11 mouse cellular contexts compared by ENCODE assay signal in genomic region chr10:95879983-95880934, GRCm38 (mm10). TPM values are rescaled to one million over a fixed set of nuclear protein-coding genes. Genes with fewer than 3 reads are reported as not detected.
DNase-seq lines count a peak whose midpoint lies in the region; ATAC-seq and TF ChIP-seq lines count a peak whose summit lies in the region.
"Had no signal": no experiment of that assay in that cellular context is flagged by ENCODE, and none has a peak within 500 bp of the region (broad histone marks: within the 10 kb centered on the region; RNA-seq: fewer than 3 reads in every experiment).

No protein-coding gene starts in this region.

- TF ChIP-seq CTCF in spleen, adult 2 months (IDR thresholded peaks at IDR 0.05; ENCODE audit: extremely low read depth, insufficient read depth, insufficient read length, insufficient replicate concordance): no peak
- TF ChIP-seq CTCF in MEL (IDR thresholded peaks at IDR 0.05 in 2 of 3, conservative IDR thresholded peaks at IDR 0.05 in 1 of 3; ENCODE audit: control insufficient read depth in 1 of 3, insufficient read depth in 1 of 3, low read depth in 2 of 3, low read length in 3 of 3, poor library complexity in 1 of 3, severe bottlenecking in 1 of 3): no peak
- TF ChIP-seq CTCF in small intestine, adult 2 months (IDR thresholded peaks at IDR 0.05; ENCODE audit: extremely low read depth, insufficient read length, insufficient replicate concordance, low read depth, low read length): no peak

- peak; percentile 90 for ATAC-seq in intestine, embryonic 16.5 days

- H3K9me3 ChIP-seq in MEL (replicated peaks; ENCODE audit: insufficient read depth, low read length): no peaks in the 10 kb centered on the region
- H3K9me3 ChIP-seq in intestine, embryonic 16.5 days (ENCODE audit: control insufficient read depth, low read length): no peaks in the 10 kb centered on the region
- H3K9me3 ChIP-seq: embryonic facial prominence, embryonic 15.5 days; limb, embryonic 13.5 days had no signal

- TF ChIP-seq RAD21 in MEL (IDR thresholded peaks at IDR 0.05; ENCODE audit: low read depth, low read length): no peak

- H3K36me3 ChIP-seq in spleen, adult 2 months (ENCODE audit: control insufficient read depth, insufficient read depth, low read length): no peaks in the 10 kb centered on the region
- H3K36me3 ChIP-seq in MEL (ENCODE audit: control insufficient read depth in 1 of 2, insufficient read depth in 2 of 2, low read length in 2 of 2): no peaks in the 10 kb centered on the region; a peak in 1 of 4 replicates
- H3K36me3 ChIP-seq in intestine, embryonic 16.5 days (ENCODE audit: control insufficient read depth, insufficient read depth, low read length): no peaks in the 10 kb centered on the region
- no peaks in the 10 kb centered on the region for H3K36me3 ChIP-seq in small intestine, adult 2 months (ENCODE audit: control insufficient read depth, insufficient read depth, low read length)
- H3K36me3 ChIP-seq: embryonic facial prominence, embryonic 15.5 days; limb, embryonic 13.5 days had no signal

- H3K27me3 ChIP-seq in spleen, adult 2 months (ENCODE audit: control insufficient read depth, insufficient read depth, low read length): no peaks in the 10 kb centered on the region
- peaks cover 0 to 4% of the 10 kb centered on the region in 2 experiments; a peak in 2 of 4 replicates for H3K27me3 ChIP-seq in MEL (ENCODE audit: control insufficient read depth in 1 of 2, insufficient read depth in 2 of 2, low read length in 2 of 2)
- H3K27me3 ChIP-seq in intestine, embryonic 16.5 days (replicated peaks; ENCODE audit: control insufficient read depth, insufficient read depth, low read length): no peaks in the 10 kb centered on the region
- H3K27me3 ChIP-seq in small intestine, adult 2 months (ENCODE audit: control insufficient read depth, insufficient read depth, low read length): no peaks in the 10 kb centered on the region
- H3K27me3 ChIP-seq: embryonic facial prominence, embryonic 15.5 days; limb, embryonic 13.5 days had no signal

- 45% methylated on average over 17 of the region's 17 CpGs for WGBS in spleen, adult 2 months
- 78% methylated on average over 17 of the region's 17 CpGs for WGBS in intestine, embryonic 16.5 days
- 36% methylated on average over 17 of the region's 17 CpGs for WGBS in small intestine, adult 2 months

- H3K4me2 ChIP-seq in intestine, embryonic 16.5 days (ENCODE audit: low read depth, low read length): no peak overlapping the region
- H3K4me2 ChIP-seq: embryonic facial prominence, embryonic 15.5 days; limb, embryonic 13.5 days had no signal

- peak overlapping the region; percentile 43; the same call in 1 of the 2 replicates for H3K27ac ChIP-seq in spleen, adult 2 months (ENCODE audit: insufficient read depth, low read length)
- H3K27ac ChIP-seq in MEL (ENCODE audit: control insufficient read depth, low read depth, low read length): no peak overlapping the region
- no peak overlapping the region; the same call in 1 of the 2 replicates for H3K27ac ChIP-seq in intestine, embryonic 16.5 days (ENCODE audit: low read length)
- H3K27ac ChIP-seq in small intestine, adult 2 months (ENCODE audit: insufficient read depth, low read depth, low read length): peak overlapping the region; percentile 96
- H3K27ac ChIP-seq: embryonic facial prominence, embryonic 15.5 days; limb, embryonic 13.5 days had no signal

- H3K79me2 ChIP-seq in MEL (ENCODE audit: control insufficient read depth, insufficient read depth, low read length, poor library complexity): no peaks in the 10 kb centered on the region

- TF ChIP-seq POLR2A in spleen, adult 2 months (IDR thresholded peaks at IDR 0.05; ENCODE audit: low read depth, low read length): no peak; the same call in 1 of the 2 replicates
- TF ChIP-seq POLR2A in MEL (IDR thresholded peaks at IDR 0.05; ENCODE audit: control insufficient read depth in 1 of 2, insufficient read depth in 1 of 2, low read depth in 1 of 2, low read length in 2 of 2, poor library complexity in 1 of 2): no peak
- TF ChIP-seq POLR2A in small intestine, adult 2 months (IDR thresholded peaks at IDR 0.05; ENCODE audit: low read depth, low read length): no peak

- intact Hi-C loops in left cerebral cortex, postnatal 14 days (cut with DNase I): no loop called here

- peak overlapping the region; percentile 56 for H3K4me3 ChIP-seq in spleen, adult 2 months (ENCODE audit: extremely low read depth, insufficient read depth, insufficient read length)
- peak overlapping the region; percentile 18 to 58; a peak in 3 of 4 replicates for H3K4me3 ChIP-seq in MEL (ENCODE audit: control insufficient read depth in 1 of 2, insufficient read depth in 1 of 2, low read depth in 2 of 2, low read length in 2 of 2)
- peak overlapping the region; percentile 1; the same call in 1 of the 2 replicates for H3K4me3 ChIP-seq in intestine, embryonic 16.5 days (ENCODE audit: low read length)
- peak overlapping the region; percentile 73 for H3K4me3 ChIP-seq in small intestine, adult 2 months (ENCODE audit: low read depth, low read length)
- H3K4me3 ChIP-seq: embryonic facial prominence, embryonic 15.5 days; limb, embryonic 13.5 days had no signal

- no peak overlapping the region for H3K9ac ChIP-seq in MEL (ENCODE audit: control insufficient read depth, low read depth, low read length, poor library complexity, severe bottlenecking)
- no peak overlapping the region for H3K9ac ChIP-seq in intestine, embryonic 16.5 days (ENCODE audit: low read depth, low read length)
- H3K9ac ChIP-seq: embryonic facial prominence, embryonic 15.5 days; limb, embryonic 13.5 days had no signal

- peak in 1 of 2 experiments; percentile 41 for DNase-seq in spleen, adult 2 months (ENCODE audit: low read depth in 1 of 2, low spot score in 2 of 2)
- no peak for DNase-seq in spleen, postnatal 4 days (ENCODE audit: low spot score in 2 of 2)
- peak; percentile 67 for DNase-seq in MEL (ENCODE audit: low read depth, low spot score)
- no peak for DNase-seq in frontal cortex, postnatal 36 days (ENCODE audit: low spot score in 2 of 2)
- DNase-seq in left cerebral cortex, postnatal 14 days (ENCODE audit: low spot score in 2 of 2): no peak
- DNase-seq: midbrain, embryonic 14.5 days had no signal

- no peaks in the 10 kb centered on the region for H3K4me1 ChIP-seq in spleen, adult 2 months (ENCODE audit: control insufficient read depth, insufficient read depth, insufficient read length)
- H3K4me1 ChIP-seq in MEL (ENCODE audit: control insufficient read depth in 1 of 2, insufficient read depth in 2 of 2, low read length in 2 of 2): peaks cover 0 to 2% of the 10 kb centered on the region in 2 experiments; a peak in 1 of 4 replicates
- no peaks in the 10 kb centered on the region for H3K4me1 ChIP-seq in intestine, embryonic 16.5 days (ENCODE audit: control insufficient read depth, insufficient read depth, low read length)
- peaks cover 3% of the 10 kb centered on the region; the same call in 1 of the 2 replicates for H3K4me1 ChIP-seq in small intestine, adult 2 months (ENCODE audit: control insufficient read depth, insufficient read depth, insufficient read length, low read length)
- H3K4me1 ChIP-seq: embryonic facial prominence, embryonic 15.5 days had no signal

- no peak for TF ChIP-seq EP300 in MEL (IDR thresholded peaks at IDR 0.05; ENCODE audit: low read depth in 1 of 2, low read length in 2 of 2)

TF ChIP-seq in MEL, 35 proteins besides CTCF, POLR2A, EP300 and RAD21:
- TF ChIP-seq MAZ (IDR thresholded peaks at IDR 0.05; ENCODE audit: low read depth, low read length) (no peak), MAX (IDR thresholded peaks at IDR 0.05; ENCODE audit: low read length) (no peak), POLR2AphosphoS2 (IDR thresholded peaks at IDR 0.05; ENCODE audit: low read length) (no peak), USF2 (IDR thresholded peaks at IDR 0.05; ENCODE audit: borderline replicate concordance in 1 of 2, insufficient read depth in 1 of 2, low read depth in 1 of 2, low read length in 2 of 2) (no peak), GABPA (IDR thresholded peaks at IDR 0.05; ENCODE audit: low read depth, low read length) (no peak), TCF12 (IDR thresholded peaks at IDR 0.05; ENCODE audit: low read depth, low read length) (no peak), E2F4 (IDR thresholded peaks at IDR 0.05; ENCODE audit: borderline replicate concordance, low read depth, low read length) (no peak), RCOR1 (IDR thresholded peaks at IDR 0.05; ENCODE audit: low read depth, low read length) (peak; percentile 76), ETS1 (IDR thresholded peaks at IDR 0.05; ENCODE audit: low read depth, low read length) (no peak), CHD1 (IDR thresholded peaks at IDR 0.05; ENCODE audit: low read depth, low read length) (no peak), ZNF384 (IDR thresholded peaks at IDR 0.05; ENCODE audit: low read depth, low read length) (peak; percentile 76), SMC3 (IDR thresholded peaks at IDR 0.05; ENCODE audit: low read depth, low read length) (no peak), SIN3A (IDR thresholded peaks at IDR 0.05; ENCODE audit: low read length) (no peak), MYB (IDR thresholded peaks at IDR 0.05; ENCODE audit: low read depth, low read length) (no peak), GATA1 (IDR thresholded peaks at IDR 0.05; ENCODE audit: low read depth, low read length) (peak; percentile 27; the same call in 1 of the 2 replicates), POLR2AphosphoS5 (IDR thresholded peaks at IDR 0.05; ENCODE audit: borderline replicate concordance, low read depth, low read length) (no peak), JUND (IDR thresholded peaks at IDR 0.05; ENCODE audit: low read depth, low read length) (no peak), ZC3H11A (IDR thresholded peaks at IDR 0.05; ENCODE audit: low read depth, low read length) (no peak), ZKSCAN1 (IDR thresholded peaks at IDR 0.05; ENCODE audit: low read depth, low read length) (no peak), TBP (IDR thresholded peaks at IDR 0.05; ENCODE audit: low read depth, low read length) (no peak), ELF1 (IDR thresholded peaks at IDR 0.05; ENCODE audit: low read depth, low read length) (peak; percentile 37; the same call in 1 of the 2 replicates), HCFC1 (IDR thresholded peaks at IDR 0.05; ENCODE audit: low read depth, low read length) (peak; percentile 41; the same call in 1 of the 2 replicates), MAFK (IDR thresholded peaks at IDR 0.05; ENCODE audit: borderline replicate concordance, low read depth, low read length) (no peak)

RNA-seq across cellular contexts. Expression of gene Gm33543, which starts 37.5 kb away (rescaled TPM):
- polyA plus RNA-seq in spleen, adult 2 months (2012; rRNA removed): not detected in 2 replicates
- total RNA-seq in MEL (2012; rRNA removed): not detected in 2 replicates
- not detected for polyA plus RNA-seq in MEL (2012; ENCODE audit: insufficient read depth in 1 of 2, insufficient read length in 2 of 2, low read depth in 1 of 2, low replicate concordance in 2 of 2, missing spikeins in 1 of 2)
- not detected in 2 replicates for polyA plus RNA-seq in intestine, embryonic 16.5 days (2015; fragmentation: Nextera tagmentation; extraction: Ambion mirVana)
- polyA plus RNA-seq in small intestine, adult 2 months (2012; rRNA removed): not detected in 2 replicates
- not detected for total RNA-seq in left cerebral cortex, postnatal 14 days (2021)
- polyA plus RNA-seq: limb, embryonic 13.5 days; midbrain, embryonic 14.5 days; stomach, embryonic 16.5 days had no signal

Comparison
In these comparisons a context has a peak if more than half of its experiments do, and no peak if none do; other contexts are left out.
1. H3K27ac ChIP-seq: peak in spleen, adult 2 months (single experiment) and small intestine, adult 2 months (single experiment); none in MEL (single experiment) and intestine, embryonic 16.5 days (single experiment).
2. H3K4me3 ChIP-seq: peak in every context shown above with its lines; median percentile 73 in small intestine, adult 2 months; 56 in spleen, adult 2 months; 38 in MEL; 1 in intestine, embryonic 16.5 days.